Mouse (Mus musculus) T-helper 2 cell (primary cell): ENCODE measurements around the gene Znfx1.

ENCODE experiments used
- in situ Hi-C: fragments of 300-600 bp; cut with MboI, MseI; formaldehyde crosslinking; loops from one replicate; pipeline ENCODE4 v1.15.1; 2025; ENCODE audit warnings: high pct_unique_total_duplicates

Gene Znfx1

DNA sequence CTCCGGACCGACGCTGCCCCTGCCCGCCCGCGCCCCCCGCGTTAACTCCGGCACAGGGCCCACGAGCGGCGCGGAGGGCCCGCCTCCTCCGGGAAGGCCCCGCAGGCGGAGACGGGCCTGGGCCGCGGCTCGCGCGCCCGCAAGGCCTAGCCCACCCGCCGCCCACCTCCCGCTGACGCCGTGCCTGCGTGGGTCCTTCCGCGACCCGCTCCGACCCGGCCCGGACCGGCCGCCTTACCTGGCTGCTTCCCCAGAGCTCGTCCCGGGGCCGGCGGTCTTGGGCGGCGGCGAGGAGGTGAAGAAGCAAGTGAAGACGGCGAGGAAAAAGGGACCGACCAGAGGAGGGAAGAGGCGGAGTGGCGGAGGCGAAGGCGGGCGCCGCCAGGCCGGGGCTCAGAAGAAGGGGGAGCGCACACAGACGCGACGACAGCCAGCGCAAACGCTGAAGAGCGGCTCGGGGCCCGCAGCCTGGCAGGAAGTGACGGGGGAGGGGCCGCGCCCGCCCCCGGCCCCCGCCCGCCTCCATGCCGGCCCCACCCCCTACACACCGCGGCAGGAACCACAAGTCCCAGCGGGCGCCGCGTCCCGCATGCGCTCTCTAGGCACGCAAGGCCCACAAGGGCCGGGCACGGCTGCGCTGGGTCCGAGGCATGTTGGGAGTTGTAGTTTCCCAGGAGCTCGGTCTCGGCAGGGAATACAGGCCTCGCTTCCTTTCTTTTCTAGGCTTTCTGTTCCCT lies 66.9 kb downstream of the Znfx1 start, which contains the start of gene Stau1:
TSS of gene Stau1 (minus strand) at position 504 of the 737 bp plus-strand sequence.
- in situ Hi-C loops: no loop called here

DNA sequence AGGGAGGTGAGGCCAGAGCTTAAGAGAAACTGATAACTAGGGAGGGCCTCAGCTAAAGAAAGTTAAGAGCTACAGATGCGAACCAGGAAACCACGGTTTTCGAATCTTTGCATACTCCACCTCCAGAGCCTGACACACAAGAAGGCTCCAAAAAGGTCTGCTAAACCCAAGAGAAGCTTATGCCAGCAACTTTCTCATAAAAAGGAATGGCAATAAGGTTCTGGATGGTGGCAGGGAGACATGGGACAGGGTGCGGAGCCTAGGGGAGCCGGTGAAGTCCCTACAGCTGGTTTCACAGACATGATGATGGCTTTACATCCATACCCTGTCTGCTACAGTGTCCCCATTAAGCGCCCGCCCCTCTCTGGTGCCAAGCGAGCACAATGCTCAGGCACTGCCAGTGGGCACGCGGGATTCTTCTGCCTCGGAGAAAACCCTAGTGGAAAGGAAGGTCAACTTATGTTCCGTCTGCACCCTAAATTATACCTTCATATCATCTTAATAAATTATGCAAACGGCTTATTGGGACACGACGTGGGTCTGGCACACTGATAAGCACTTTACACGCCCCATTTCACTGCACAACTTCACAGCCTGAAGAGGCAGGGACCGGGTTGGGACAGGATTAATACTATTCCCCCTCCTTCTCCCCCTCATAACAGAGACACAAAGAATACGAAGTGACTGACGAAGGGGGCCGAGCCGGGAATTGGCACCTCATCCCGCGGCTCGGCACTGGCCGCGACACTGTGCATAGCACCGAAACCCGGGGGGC lies 67.6 kb downstream of the Znfx1 start:
- in situ Hi-C loops: no loop called here

DNA sequence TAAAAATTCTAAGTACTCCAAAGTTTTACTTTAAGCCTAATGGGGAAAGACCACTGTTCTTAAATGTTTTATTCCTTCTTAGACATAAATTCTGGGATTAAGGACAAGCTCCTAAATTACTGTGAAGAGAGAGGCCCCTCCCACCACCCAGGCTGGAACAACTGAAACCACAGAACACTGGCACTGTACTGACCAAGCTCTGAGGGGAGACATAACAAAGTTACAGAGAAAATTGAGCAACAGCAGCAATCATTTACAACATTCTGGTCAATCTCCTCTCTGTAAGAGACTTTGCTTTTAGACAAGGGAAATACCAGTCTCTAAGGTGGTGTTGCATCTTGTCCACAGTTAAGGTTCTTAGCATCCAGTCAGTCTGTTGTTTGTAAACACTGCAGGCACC lies 70.9 kb downstream of the Znfx1 start:
- in situ Hi-C loops: no loop called here

DNA sequence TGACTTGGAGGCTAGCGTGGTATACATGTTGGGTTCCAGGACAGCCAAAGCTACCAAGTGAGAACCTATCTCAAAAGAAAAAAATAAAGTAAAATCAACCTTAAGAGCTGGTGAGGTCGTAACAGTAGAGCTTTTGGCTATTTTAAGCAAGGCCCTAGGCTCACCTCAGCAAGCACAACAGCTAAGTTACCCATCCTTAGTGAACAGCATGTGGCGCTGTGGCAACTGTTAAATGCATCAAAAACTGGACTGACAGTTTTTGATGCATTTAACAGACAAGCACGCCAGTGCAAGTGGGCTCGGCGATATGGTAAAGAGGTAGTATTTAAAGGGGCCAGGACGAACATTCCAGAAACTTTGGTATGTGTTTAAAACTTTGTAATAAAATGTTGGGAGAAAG lies 72.0 kb downstream of the Znfx1 start:
- in situ Hi-C loops: no loop called here
